Mouse (Mus musculus) CH12.LX (cell line): ENCODE measurements around the gene Ulk4. TPM values are rescaled to one million over a fixed set of nuclear protein-coding genes. Genes with fewer than 3 reads are reported as not detected.

Experiments
- DNase-seq: peaks from one replicate; pipeline ENCODE4 v3.0.0-alpha.2; 2013; ENCODE audit errors: extremely low read depth
- H3K27ac ChIP-seq: 2 replicates; pipeline ENCODE4 v1.5.1; 2012; ENCODE audit warnings: low read depth, mild to moderate bottlenecking, control low read depth, moderate library complexity; ENCODE audit not compliant: insufficient read depth
- H3K27me3 ChIP-seq: replicated peaks from 2 replicates; pipeline ENCODE3; 2012; ENCODE audit warnings: inconsistent platforms
- H3K36me3 ChIP-seq, 2 experiments: replicated peaks in 1 of 2; 2 replicates each; pipeline versions ENCODE3 to v1.6.1; 2012; ENCODE audit warnings: inconsistent platforms in 1 of 2, low read length in 1 of 2, mild to moderate bottlenecking in 1 of 2, mixed read lengths in 1 of 2, moderate library complexity in 1 of 2; ENCODE audit not compliant: control insufficient read depth in 1 of 2, insufficient read depth in 1 of 2
- H3K4me1 ChIP-seq, 2 experiments: 2 replicates each; pipeline ENCODE4 v1.6.1; 2012; ENCODE audit warnings: inconsistent platforms in 1 of 2, moderate library complexity in 1 of 2; ENCODE audit not compliant: insufficient read depth in 2 of 2, control insufficient read depth in 1 of 2
- H3K4me2 ChIP-seq: 2 replicates; pipeline ENCODE4 v1.6.1; 2012; ENCODE audit warnings: low read depth, mild to moderate bottlenecking, control low read depth; ENCODE audit not compliant: poor library complexity, insufficient read depth, severe bottlenecking
- H3K4me3 ChIP-seq, 3 experiments: fragments of 150-350 bp in 1 of 3; sonication (generic) in 1 of 3; replicated peaks in 1 of 3; 2 replicates each; pipeline versions ENCODE3 to v1.5.1; 2011 to 2012; ENCODE audit warnings: low read depth in 2 of 3, low read length in 2 of 3, mild to moderate bottlenecking in 2 of 3, moderate library complexity in 2 of 3, control low read depth in 1 of 3, improper control_type of control experiment in 1 of 3, inconsistent platforms in 1 of 3, mixed read lengths in 1 of 3; ENCODE audit not compliant: poor library complexity in 1 of 3
- H3K79me2 ChIP-seq: replicated peaks from 2 replicates; pipeline ENCODE4 v1.6.1; 2012; ENCODE audit warnings: mild to moderate bottlenecking, moderate library complexity; ENCODE audit not compliant: control insufficient read depth, poor library complexity, insufficient read depth, severe bottlenecking; ENCODE audit errors: extremely low read depth
- H3K9ac ChIP-seq: 2 replicates; pipeline ENCODE4 v1.6.1; 2012; ENCODE audit warnings: low read depth, mild to moderate bottlenecking, control low read depth, moderate library complexity; ENCODE audit not compliant: insufficient read depth
- H3K9me3 ChIP-seq: replicated peaks from 2 replicates; pipeline ENCODE3; 2012; ENCODE audit warnings: low read length, inconsistent platforms, mixed read lengths
- BHLHE40 ChIP-seq: IDR thresholded peaks from 2 replicates; pipeline ENCODE4 v1.6.1; 2011; ENCODE audit warnings: mild to moderate bottlenecking, low read depth, low read length, improper control_type of control experiment
- CTCF ChIP-seq, 2 experiments: IDR thresholded peaks in 1 of 2; conservative IDR thresholded peaks in 1 of 2; 2 replicates each; pipeline ENCODE4 v1.5.1; 2011 to 2012; ENCODE audit warnings: low read depth in 2 of 2, low read length in 2 of 2, improper control_type of control experiment in 1 of 2, inconsistent platforms in 1 of 2, mild to moderate bottlenecking in 1 of 2, moderate library complexity in 1 of 2
- ELF1 ChIP-seq: IDR thresholded peaks from 2 replicates; pipeline ENCODE4 v1.6.1; 2014; ENCODE audit warnings: low read depth, mild to moderate bottlenecking, inconsistent platforms, low read length, improper control_type of control experiment
- ETS1 ChIP-seq: conservative IDR thresholded peaks from 2 replicates; pipeline ENCODE4 v1.6.1; 2012; ENCODE audit warnings: low read depth, mild to moderate bottlenecking, inconsistent platforms, low read length, improper control_type of control experiment, moderate library complexity
- GABPA ChIP-seq: IDR thresholded peaks from 2 replicates; pipeline ENCODE4 v1.6.1; 2012; ENCODE audit warnings: low read depth, low read length, improper control_type of control experiment, inconsistent platforms; ENCODE audit not compliant: insufficient replicate concordance
- IRF4 ChIP-seq: IDR thresholded peaks from 2 replicates; pipeline ENCODE4 v1.6.1; 2014; ENCODE audit warnings: low read depth, mild to moderate bottlenecking, inconsistent platforms, low read length, improper control_type of control experiment
- MAX ChIP-seq: IDR thresholded peaks from 2 replicates; pipeline ENCODE4 v1.6.1; 2011; ENCODE audit warnings: low read length, improper control_type of control experiment
- PAX5 ChIP-seq: IDR thresholded peaks from 2 replicates; pipeline ENCODE4 v1.6.1; 2012; ENCODE audit warnings: low read length, inconsistent platforms, mixed read lengths
- POLR2AphosphoS2 ChIP-seq: IDR thresholded peaks from 2 replicates; pipeline ENCODE4 v1.6.1; 2011; ENCODE audit warnings: low read depth, low read length, improper control_type of control experiment
- RAD21 ChIP-seq: IDR thresholded peaks from 2 replicates; pipeline ENCODE4 v1.6.1; 2011; ENCODE audit warnings: low read depth, mild to moderate bottlenecking, low read length, improper control_type of control experiment, moderate library complexity
- SMC3 ChIP-seq: IDR thresholded peaks from 2 replicates; pipeline ENCODE4 v1.6.1; 2011; ENCODE audit warnings: low read depth, low read length, improper control_type of control experiment
- TBP ChIP-seq: conservative IDR thresholded peaks from 2 replicates; pipeline ENCODE4 v1.6.1; 2011; ENCODE audit warnings: low read depth, low read length, improper control_type of control experiment
- TCF12 ChIP-seq: IDR thresholded peaks from 2 replicates; pipeline ENCODE4 v1.6.1; 2014; ENCODE audit warnings: low read depth, mild to moderate bottlenecking, inconsistent platforms, low read length, improper control_type of control experiment
- UBTF ChIP-seq: IDR thresholded peaks from 2 replicates; pipeline ENCODE4 v1.6.1; 2012; ENCODE audit warnings: low read depth, mild to moderate bottlenecking, inconsistent platforms, low read length, improper control_type of control experiment, moderate library complexity
- ZC3H11A ChIP-seq: IDR thresholded peaks from 2 replicates; pipeline ENCODE4 v1.6.1; 2012; ENCODE audit warnings: low read depth, mild to moderate bottlenecking, inconsistent platforms, low read length, improper control_type of control experiment
- ZKSCAN1 ChIP-seq: IDR thresholded peaks from 2 replicates; pipeline ENCODE4 v1.6.1; 2012; ENCODE audit warnings: low read depth, inconsistent platforms, low read length, improper control_type of control experiment, borderline replicate concordance
- ZMIZ1 ChIP-seq: IDR thresholded peaks from 2 replicates; pipeline ENCODE4 v1.6.1; 2012; ENCODE audit warnings: low read depth, mild to moderate bottlenecking, inconsistent platforms, low read length, improper control_type of control experiment
- ZNF384 ChIP-seq: IDR thresholded peaks from 2 replicates; pipeline ENCODE4 v1.6.1; 2012; ENCODE audit warnings: low read depth, low read length, improper control_type of control experiment, inconsistent platforms
- dilution Hi-C: fragments of 300-500 bp; cut with MboI; formaldehyde crosslinking; loops from 2 replicates; pipeline ENCODE4 v1.14.3; 2020; ENCODE audit warnings: low sequenced_read_pairs; ENCODE audit not compliant: extremely low pct_unique_long_range_greater_than_20kb, extremely low pct_ligation_motif_present
- in situ Hi-C: fragments of 300-500 bp; cut with MboI; formaldehyde crosslinking; loops from 3 replicates; pipeline ENCODE4 v1.14.3; 2019; ENCODE audit warnings: low sequenced_read_pairs, low pct_ligation_motif_present, low pct_unique_long_range_greater_than_20kb, mixed read lengths
- polyA plus RNA-seq: library from polyadenylated mRNA; unstranded; fragments of >175 nt; gene quantifications from 2 replicates; pipeline ENCODE4 v1.2.1, GENCODE M21; 2012; ENCODE audit warnings: low read depth; ENCODE audit not compliant: insufficient read length
- total RNA-seq, 2 experiments: library from RNA; depleted of rRNA; stranded (reverse); fragments of 300-350 nt in 1 of 2; fragments of >200 nt in 1 of 2; gene quantifications; 2 replicates each; pipeline ENCODE4 v1.2.3; 2012 to 2014

Gene Ulk4
- total and polyA plus RNA-seq, 3 experiments = 1.6 to 25.8 (median 18.5) TPM

DNA sequence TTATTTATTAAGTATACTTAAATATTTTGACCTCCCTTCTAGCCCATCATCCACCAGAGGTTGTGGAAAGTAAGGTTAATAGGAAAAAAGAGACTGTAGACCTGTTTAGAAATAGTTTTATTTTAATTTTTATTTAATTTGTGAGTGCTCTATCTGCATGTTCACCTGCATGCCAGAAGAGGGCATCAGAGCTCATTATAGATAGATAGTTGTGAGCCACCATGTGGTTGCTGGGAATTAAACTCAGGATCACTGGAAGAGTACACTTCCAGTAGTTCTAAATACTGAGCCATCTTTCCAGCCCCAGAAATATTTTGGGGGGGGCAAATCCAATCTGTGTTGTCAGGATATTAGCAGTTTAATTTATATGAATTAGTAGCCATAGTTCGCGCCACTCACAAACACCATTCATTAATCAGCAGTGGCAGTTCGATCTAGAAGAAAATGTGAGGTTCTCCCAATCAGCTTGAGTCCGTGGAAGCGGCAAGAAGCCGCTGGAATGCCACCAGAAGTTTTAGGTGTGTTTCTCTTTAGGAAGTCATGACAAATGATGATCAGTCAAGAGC is 6.7 kb upstream of the Ulk4 start:
- H3K9ac ChIP-seq = no peak overlapping the region
- no peak overlapping the region for H3K27ac ChIP-seq
- DNase-seq = no peak
- peaks cover 7% of the 10 kb centered on the region for H3K27me3 ChIP-seq
- no peak overlapping the region for H3K4me2 ChIP-seq
- in situ Hi-C loops (no loop called here), dilution Hi-C loops (no loop called here)
- H3K4me1 ChIP-seq = peaks cover 3 to 10% of the 10 kb centered on the region in 2 experiments; a peak in 3 of 4 replicates
- no peak overlapping the region for H3K4me3 ChIP-seq
- TF ChIP-seq CTCF (conservative IDR thresholded peaks at IDR 0.05 in 1 of 2, IDR thresholded peaks at IDR 0.05 in 1 of 2; ENCODE audit: low read depth in 2 of 2, low read length in 2 of 2) = peak in 1 of 2 experiments; percentile 40; a peak in 2 of 4 replicates
- no peak for TF ChIP-seq TBP
- no peak for TF ChIP-seq POLR2AphosphoS2
- TF ChIP-seq PAX5 = no peak
- no peak for TF ChIP-seq ZC3H11A
- no peak for TF ChIP-seq ELF1
- TF ChIP-seq ZKSCAN1 = no peak
- no peak; the same call in 1 of the 2 replicates for TF ChIP-seq RAD21
- peaks cover 8 to 41% of the 10 kb centered on the region in 2 experiments for H3K36me3 ChIP-seq
- peaks cover 19% of the 10 kb centered on the region for H3K9me3 ChIP-seq
- H3K79me2 ChIP-seq = peaks cover 9% of the 10 kb centered on the region

DNA sequence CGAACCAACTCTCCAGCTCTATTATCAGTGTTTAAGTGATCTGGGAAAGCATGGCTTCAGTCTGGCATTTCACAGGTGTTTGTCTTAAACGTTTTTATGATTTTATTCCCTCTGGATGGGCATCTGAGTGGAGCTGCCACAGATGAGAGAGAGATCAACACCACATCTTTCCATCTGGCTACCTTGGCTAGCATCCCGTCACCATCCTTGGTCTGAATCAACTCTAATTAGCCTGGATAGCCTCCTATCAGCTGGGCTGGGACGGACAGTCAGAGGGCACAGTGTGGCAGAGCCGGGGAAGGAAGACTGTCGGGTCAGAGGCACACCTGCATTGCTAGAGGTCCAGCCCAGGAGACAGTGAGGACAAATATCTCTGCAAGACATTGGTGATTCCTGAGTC is 4.9 kb upstream of the Ulk4 start:
- no peak overlapping the region for H3K9ac ChIP-seq
- H3K27ac ChIP-seq = no peak overlapping the region
- no peak for TF ChIP-seq MAX
- TF ChIP-seq BHLHE40 = no peak
- no peak for TF ChIP-seq POLR2AphosphoS2
- TF ChIP-seq IRF4 = no peak
- TF ChIP-seq TBP = no peak
- no peak for TF ChIP-seq GABPA
- TF ChIP-seq, all 38 proteins: peak for 0
- peaks cover 3 to 21% of the 10 kb centered on the region in 2 experiments; a peak in 3 of 4 replicates for H3K4me1 ChIP-seq
- H3K4me2 ChIP-seq = no peak overlapping the region
- no peak for DNase-seq
- peaks cover 19% of the 10 kb centered on the region for H3K9me3 ChIP-seq
- peaks cover 9% of the 10 kb centered on the region for H3K79me2 ChIP-seq
- in situ Hi-C loops (no loop called here), dilution Hi-C loops (no loop called here)
- H3K4me3 ChIP-seq = no peak overlapping the region
- peaks cover 8 to 44% of the 10 kb centered on the region in 2 experiments for H3K36me3 ChIP-seq
- no peaks in the 10 kb centered on the region for H3K27me3 ChIP-seq

DNA sequence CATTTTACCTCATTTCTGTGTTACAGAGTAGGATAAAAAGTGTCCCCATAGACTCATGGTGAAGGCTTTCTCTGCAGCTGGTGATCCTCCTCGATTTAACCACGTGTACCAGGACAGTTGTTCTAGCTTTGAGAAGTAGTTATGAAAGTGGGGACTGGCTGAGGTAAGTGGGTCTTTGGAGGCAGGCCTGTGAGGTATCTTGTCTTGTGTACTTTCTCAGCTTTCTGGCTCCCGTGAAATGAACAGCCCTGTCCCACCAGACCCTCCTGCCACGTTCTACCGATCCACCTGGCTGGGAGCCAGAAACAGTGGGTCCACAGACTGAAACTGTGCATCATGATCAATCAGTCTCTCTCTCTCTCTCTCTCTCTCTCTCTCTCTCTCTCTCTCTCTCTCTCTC is 2.2 kb upstream of the Ulk4 start:
- Histone ChIP-seq H3K36me3 (peaks cover 8 to 47% of the 10 kb centered on the region in 2 experiments), H3K27me3 (no peaks in the 10 kb centered on the region), H3K4me3 (no peak overlapping the region), H3K27ac (no peak overlapping the region), H3K4me1 (peaks cover 3 to 23% of the 10 kb centered on the region in 2 experiments; a peak in 3 of 4 replicates), H3K79me2 (peaks cover 5% of the 10 kb centered on the region; the same call in 1 of the 2 replicates), H3K9me3 (peaks cover 16% of the 10 kb centered on the region), H3K9ac (no peak overlapping the region), H3K4me2 (no peak overlapping the region)
- dilution Hi-C loops (no loop called here), in situ Hi-C loops (no loop called here)
- TF ChIP-seq ZC3H11A (no peak), ETS1 (no peak), MAX (no peak), UBTF (no peak), TCF12 (no peak), SMC3 (no peak), TBP (no peak), ELF1 (no peak), PAX5 (no peak), ZNF384 (no peak), IRF4 (no peak), ZMIZ1 (no peak), ZKSCAN1 (no peak)
- no peak for DNase-seq
